Mouse (Mus musculus) liver, embryonic 15.5 days (tissue): ENCODE measurements around the gene Lurap1l. TPM values are rescaled to one million over a fixed set of nuclear protein-coding genes. Genes with fewer than 3 reads are reported as not detected.

ENCODE experiments used
- ATAC-seq: fragments of 200-750 bp; cut with Nextera tagmentation; 2 replicates; pipeline ENCODE4 v1.8.0; 2017; ENCODE audit warnings: moderate number of reproducible peaks, mild to moderate bottlenecking, moderate library complexity; ENCODE audit not compliant: insufficient read depth
- H3K27ac ChIP-seq: fragments of 300-500 bp; sonication (generic); replicated peaks from 2 replicates; pipeline ENCODE4 v1.5.1; 2015; ENCODE audit warnings: mild to moderate bottlenecking, inconsistent platforms
- H3K27me3 ChIP-seq: fragments of 300-500 bp; sonication (generic); 2 replicates; pipeline ENCODE4 v1.6.1; 2015; ENCODE audit warnings: mild to moderate bottlenecking, inconsistent platforms
- H3K36me3 ChIP-seq: fragments of 300-500 bp; sonication (generic); replicated peaks from 2 replicates; pipeline ENCODE4 v1.6.1; 2015; ENCODE audit warnings: moderate library complexity, mild to moderate bottlenecking, inconsistent platforms
- H3K4me1 ChIP-seq: fragments of 300-500 bp; sonication (generic); replicated peaks from 2 replicates; pipeline ENCODE4 v1.6.1; 2015; ENCODE audit warnings: inconsistent platforms
- H3K4me2 ChIP-seq: fragments of 300-500 bp; sonication (generic); 2 replicates; pipeline ENCODE4 v1.6.1; 2015; ENCODE audit warnings: moderate library complexity, mild to moderate bottlenecking, inconsistent platforms
- H3K4me3 ChIP-seq: fragments of 300-500 bp; sonication (generic); replicated peaks from 2 replicates; pipeline ENCODE4 v1.5.1; 2015; ENCODE audit warnings: mild to moderate bottlenecking, inconsistent platforms
- H3K9ac ChIP-seq: fragments of 300-500 bp; sonication (generic); 2 replicates; pipeline ENCODE4 v1.6.1; 2015; ENCODE audit warnings: moderate library complexity, mild to moderate bottlenecking, inconsistent platforms
- H3K9me3 ChIP-seq: fragments of 300-500 bp; sonication (generic); replicated peaks from 2 replicates; pipeline ENCODE4 v1.6.1; 2016; ENCODE audit warnings: inconsistent platforms
- WGBS: fragments of 180-500 bp; shearing (Covaris S2); methylation state at CpG from one replicate; pipeline ENCODE4 v1.1.7; 2015; ENCODE audit warnings: mixed read lengths; ENCODE audit not compliant: insufficient replicate concordance; 5-methylcytosine and 5-hydroxymethylcytosine counted together
- polyA plus RNA-seq: library from polyadenylated mRNA; unstranded; fragments of >200 nt; fragmentation: Nextera tagmentation; extraction: Ambion mirVana; gene quantifications from 2 replicates; pipeline ENCODE4 v1.2.1, GENCODE M21; 2015

Gene Lurap1l
- polyA plus RNA-seq, 1 experiment from 2014 or later = 5.5 TPM

- no peaks in the 10 kb centered on the region for H3K36me3 ChIP-seq
Measured at GRCm38 (mm10) chr4:80944605-80945004, 34.2 kb downstream of the Lurap1l start.

GRCm38 (mm10) chr4:80949110-80949509, 38.7 kb downstream of the Lurap1l start:
- H3K9me3 ChIP-seq = no peaks in the 10 kb centered on the region
- H3K27ac ChIP-seq = no peak overlapping the region
- no peak overlapping the region for H3K4me2 ChIP-seq
- H3K4me3 ChIP-seq = no peak overlapping the region
- no peak; the same call in 1 of the 2 replicates for ATAC-seq
- no peaks in the 10 kb centered on the region for H3K27me3 ChIP-seq
- no peaks in the 10 kb centered on the region for H3K4me1 ChIP-seq
- no peaks in the 10 kb centered on the region for H3K36me3 ChIP-seq
- no peak overlapping the region for H3K9ac ChIP-seq

More at GRCm38 (mm10) chr4:80944605-80945004, 34.2 kb downstream of the Lurap1l start:
- no peaks in the 10 kb centered on the region for H3K9me3 ChIP-seq
- H3K9ac ChIP-seq = no peak overlapping the region
- no peak overlapping the region for H3K4me2 ChIP-seq
- no peaks in the 10 kb centered on the region for H3K4me1 ChIP-seq
- no peak overlapping the region for H3K4me3 ChIP-seq
- no peaks in the 10 kb centered on the region for H3K27me3 ChIP-seq
- H3K27ac ChIP-seq = no peak overlapping the region
- ATAC-seq = no peak

GRCm38 (mm10) chr4:80949720-80950119, 39.3 kb downstream of the Lurap1l start:
- H3K4me2 ChIP-seq = no peak overlapping the region

GRCm38 (mm10) chr4:80950280-80950781, 39.9 kb downstream of the Lurap1l start:
- no peak overlapping the region for H3K9ac ChIP-seq
- peak overlapping the region; percentile 43; the same call in 1 of the 2 replicates for H3K27ac ChIP-seq
- H3K4me1 ChIP-seq = no peaks in the 10 kb centered on the region
- H3K4me3 ChIP-seq = no peak overlapping the region
- H3K4me2 ChIP-seq = no peak overlapping the region
- H3K36me3 ChIP-seq = no peaks in the 10 kb centered on the region
- no peak for ATAC-seq
- no peaks in the 10 kb centered on the region for H3K27me3 ChIP-seq
- WGBS = 40% methylated on average over 8 of the region's 8 CpGs
- H3K9me3 ChIP-seq = no peaks in the 10 kb centered on the region

More at GRCm38 (mm10) chr4:80949720-80950119, 39.3 kb downstream of the Lurap1l start:
- Histone ChIP-seq H3K4me3 (no peak overlapping the region), H3K4me1 (no peaks in the 10 kb centered on the region), H3K27ac (peak overlapping the region; percentile 43; the same call in 1 of the 2 replicates), H3K9me3 (no peaks in the 10 kb centered on the region), H3K36me3 (no peaks in the 10 kb centered on the region), H3K9ac (no peak overlapping the region), H3K27me3 (no peaks in the 10 kb centered on the region)
- peak; percentile 93 for ATAC-seq
- 47% methylated on average over 2 of the region's 2 CpGs for WGBS

- Histone ChIP-seq H3K4me2 (no peak overlapping the region), H3K4me3 (no peak overlapping the region), H3K27me3 (no peaks in the 10 kb centered on the region), H3K9ac (no peak overlapping the region), H3K36me3 (no peaks in the 10 kb centered on the region), H3K4me1 (no peaks in the 10 kb centered on the region), H3K9me3 (no peaks in the 10 kb centered on the region), H3K27ac (no peak overlapping the region)
- 71% methylated on average over 1 of the region's 1 CpGs for WGBS
- no peak for ATAC-seq
Measured at GRCm38 (mm10) chr4:80952653-80953052, 42.2 kb downstream of the Lurap1l start.

- no peak for ATAC-seq
- Histone ChIP-seq H3K9me3 (no peaks in the 10 kb centered on the region), H3K4me1 (no peaks in the 10 kb centered on the region), H3K27me3 (no peaks in the 10 kb centered on the region), H3K4me2 (no peak overlapping the region), H3K27ac (no peak overlapping the region), H3K4me3 (no peak overlapping the region), H3K9ac (no peak overlapping the region), H3K36me3 (no peaks in the 10 kb centered on the region)
- 54% methylated on average over 2 of the region's 2 CpGs for WGBS
Measured at GRCm38 (mm10) chr4:80955942-80956341, 45.5 kb downstream of the Lurap1l start.

- H3K4me1 ChIP-seq = no peaks in the 10 kb centered on the region
- H3K27me3 ChIP-seq = no peaks in the 10 kb centered on the region
- no peak overlapping the region for H3K4me3 ChIP-seq
- H3K4me2 ChIP-seq = no peak overlapping the region
- no peaks in the 10 kb centered on the region for H3K9me3 ChIP-seq
- 87% methylated on average over 17 of the region's 17 CpGs for WGBS
- ATAC-seq = no peak
- H3K9ac ChIP-seq = no peak overlapping the region
- H3K36me3 ChIP-seq = no peaks in the 10 kb centered on the region
- no peak overlapping the region for H3K27ac ChIP-seq
Measured at GRCm38 (mm10) chr4:80967526-80967925, 57.1 kb downstream of the Lurap1l start.

- ATAC-seq = no peak
- Histone ChIP-seq H3K9ac (no peak overlapping the region), H3K4me2 (no peak overlapping the region), H3K4me1 (no peaks in the 10 kb centered on the region), H3K27ac (no peak overlapping the region), H3K27me3 (no peaks in the 10 kb centered on the region), H3K9me3 (no peaks in the 10 kb centered on the region), H3K36me3 (no peaks in the 10 kb centered on the region), H3K4me3 (no peak overlapping the region)
- WGBS = 13% methylated on average over 1 of the region's 1 CpGs
Measured at GRCm38 (mm10) chr4:80971846-80972245, 61.4 kb downstream of the Lurap1l start.

GRCm38 (mm10) chr4:80973896-80974295, 63.5 kb downstream of the Lurap1l start:
- ATAC-seq = no peak
- Histone ChIP-seq H3K27ac (no peak overlapping the region), H3K4me1 (no peaks in the 10 kb centered on the region), H3K9ac (no peak overlapping the region), H3K4me2 (no peak overlapping the region), H3K9me3 (no peaks in the 10 kb centered on the region), H3K36me3 (no peaks in the 10 kb centered on the region), H3K4me3 (no peak overlapping the region), H3K27me3 (no peaks in the 10 kb centered on the region)

- ATAC-seq = no peak
- Histone ChIP-seq H3K4me3 (no peak overlapping the region), H3K36me3 (no peaks in the 10 kb centered on the region), H3K27ac (no peak overlapping the region), H3K9ac (no peak overlapping the region), H3K4me1 (no peaks in the 10 kb centered on the region), H3K4me2 (no peak overlapping the region), H3K9me3 (no peaks in the 10 kb centered on the region), H3K27me3 (no peaks in the 10 kb centered on the region)
- 51% methylated on average over 1 of the region's 1 CpGs for WGBS
Measured at GRCm38 (mm10) chr4:80990819-80991218, 80.4 kb downstream of the Lurap1l start.

GRCm38 (mm10) chr4:81003528-81003927, 93.1 kb downstream of the Lurap1l start:
- WGBS = 74% methylated on average over 2 of the region's 2 CpGs
- no peak overlapping the region for H3K4me3 ChIP-seq
- H3K9ac ChIP-seq = no peak overlapping the region
- no peak overlapping the region for H3K4me2 ChIP-seq
- no peaks in the 10 kb centered on the region for H3K4me1 ChIP-seq
- no peak for ATAC-seq
- no peaks in the 10 kb centered on the region for H3K9me3 ChIP-seq
- H3K27ac ChIP-seq = no peak overlapping the region
- no peaks in the 10 kb centered on the region for H3K36me3 ChIP-seq
- no peaks in the 10 kb centered on the region for H3K27me3 ChIP-seq
